Mouse (Mus musculus): ENCODE measurements around the gene Cacna1c.

DNA sequence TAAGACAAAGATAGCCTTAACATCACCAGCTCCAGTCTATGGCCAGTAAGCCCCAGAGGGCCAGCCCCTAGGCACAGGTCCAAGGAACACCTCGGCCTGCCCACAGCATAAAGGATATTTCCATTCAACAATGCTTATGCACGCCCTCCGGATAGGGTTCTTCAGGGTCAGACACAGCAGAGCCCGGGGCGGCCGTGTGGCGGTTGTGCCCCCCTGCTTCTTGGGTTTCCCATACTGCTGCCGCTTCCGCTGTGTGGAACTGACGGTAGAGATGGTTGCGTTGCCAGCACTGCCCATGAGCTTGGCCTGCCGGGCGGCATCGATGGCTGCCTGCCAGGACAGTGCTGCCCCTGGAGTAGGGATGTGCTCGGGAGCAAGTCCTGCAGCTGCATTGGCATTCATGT lies 139.1 kb downstream of the Cacna1c start:
- TF ChIP-seq POLR2A (IDR thresholded peaks at IDR 0.05; ENCODE audit: borderline replicate concordance, extremely low read depth, insufficient read depth, insufficient read length, poor library complexity, severe bottlenecking) (no peak), CTCF (IDR thresholded peaks at IDR 0.05; ENCODE audit: borderline replicate concordance, extremely low read depth, insufficient read depth, insufficient read length) (no peak)
